Mouse (Mus musculus): ENCODE measurements around the gene Tefm. TPM values are rescaled to one million over a fixed set of nuclear protein-coding genes. Genes with fewer than 3 reads are reported as not detected.
A peak's percentile ranks its signal among the peaks of the same experiment; 100 is the strongest.

The Tefm gene
- polyA plus RNA-seq, 1 experiment from 2014 or later: 22.0 TPM

GRCm38 (mm10) chr11:80163362-80164116 is 21.6 kb upstream of the Tefm start:
- H3K9me3 ChIP-seq (ENCODE audit: control insufficient read depth, low read length): no peaks in the 10 kb centered on the region
- no peak overlapping the region for H3K4me3 ChIP-seq (ENCODE audit: low read length)
- ATAC-seq: no peak
- no peak overlapping the region for H3K4me2 ChIP-seq (ENCODE audit: low read length)
- H3K27me3 ChIP-seq (replicated peaks; ENCODE audit: control insufficient read depth, insufficient read depth, low read length): peaks cover 2% of the 10 kb centered on the region; the same call in 1 of the 2 replicates
- no peak overlapping the region for H3K9ac ChIP-seq (ENCODE audit: low read depth, low read length)
- H3K36me3 ChIP-seq (ENCODE audit: control insufficient read depth, insufficient read depth, low read length): no peaks in the 10 kb centered on the region
- no peak overlapping the region for H3K27ac ChIP-seq (ENCODE audit: low read depth, low read length)
- H3K4me1 ChIP-seq (ENCODE audit: control insufficient read depth, insufficient read depth, low read depth, low read length): no peaks in the 10 kb centered on the region
- 79% methylated on average over 7 of the region's 7 CpGs for WGBS

GRCm38 (mm10) chr11:80161041-80161440 is 19.1 kb upstream of the Tefm start:
- Histone ChIP-seq H3K36me3 (ENCODE audit: control insufficient read depth, insufficient read depth, low read length) (no peaks in the 10 kb centered on the region), H3K4me2 (ENCODE audit: low read length) (no peak overlapping the region), H3K27me3 (replicated peaks; ENCODE audit: control insufficient read depth, insufficient read depth, low read length) (peaks cover 2% of the 10 kb centered on the region; the same call in 1 of the 2 replicates), H3K4me1 (ENCODE audit: control insufficient read depth, insufficient read depth, low read depth, low read length) (no peaks in the 10 kb centered on the region), H3K4me3 (ENCODE audit: low read length) (no peak overlapping the region), H3K9ac (ENCODE audit: low read depth, low read length) (no peak overlapping the region), H3K9me3 (ENCODE audit: control insufficient read depth, low read length) (no peaks in the 10 kb centered on the region), H3K27ac (ENCODE audit: low read depth, low read length) (no peak overlapping the region)
- ATAC-seq: no peak
- WGBS: 90% methylated on average over 4 of the region's 4 CpGs

DNA sequence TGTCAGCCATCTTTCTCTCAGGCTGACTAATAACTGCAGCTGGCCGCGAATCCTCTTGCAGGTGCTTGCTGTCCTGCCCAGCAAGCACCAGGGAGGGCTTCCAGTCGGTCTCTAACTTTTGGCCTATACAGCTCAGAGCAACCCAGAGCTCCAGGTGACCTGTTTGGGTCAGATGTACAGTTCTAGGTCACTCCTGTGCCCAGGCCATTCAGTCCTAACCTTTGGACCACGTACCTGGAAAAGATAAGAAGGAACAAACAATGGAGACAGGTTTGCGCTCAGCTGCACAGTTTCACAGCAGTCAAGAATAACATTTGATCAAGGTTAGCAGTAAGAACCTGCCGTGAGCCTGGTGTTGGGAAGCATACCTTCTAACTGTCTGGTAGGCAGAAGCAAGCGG is 17.0 kb upstream of the Tefm start:
- Histone ChIP-seq H3K4me1 (ENCODE audit: control insufficient read depth, insufficient read depth, low read depth, low read length) (peaks cover 4% of the 10 kb centered on the region; the same call in 1 of the 2 replicates), H3K9me3 (ENCODE audit: control insufficient read depth, low read length) (no peaks in the 10 kb centered on the region; the same call in 1 of the 2 replicates), H3K27me3 (replicated peaks; ENCODE audit: control insufficient read depth, insufficient read depth, low read length) (peaks cover 18% of the 10 kb centered on the region), H3K27ac (ENCODE audit: low read depth, low read length) (no peak overlapping the region), H3K4me2 (ENCODE audit: low read length) (no peak overlapping the region), H3K9ac (ENCODE audit: low read depth, low read length) (no peak overlapping the region), H3K4me3 (ENCODE audit: low read length) (no peak overlapping the region), H3K36me3 (ENCODE audit: control insufficient read depth, insufficient read depth, low read length) (no peaks in the 10 kb centered on the region)
- 90% methylated on average over 7 of the region's 7 CpGs for WGBS
- no peak for ATAC-seq

DNA sequence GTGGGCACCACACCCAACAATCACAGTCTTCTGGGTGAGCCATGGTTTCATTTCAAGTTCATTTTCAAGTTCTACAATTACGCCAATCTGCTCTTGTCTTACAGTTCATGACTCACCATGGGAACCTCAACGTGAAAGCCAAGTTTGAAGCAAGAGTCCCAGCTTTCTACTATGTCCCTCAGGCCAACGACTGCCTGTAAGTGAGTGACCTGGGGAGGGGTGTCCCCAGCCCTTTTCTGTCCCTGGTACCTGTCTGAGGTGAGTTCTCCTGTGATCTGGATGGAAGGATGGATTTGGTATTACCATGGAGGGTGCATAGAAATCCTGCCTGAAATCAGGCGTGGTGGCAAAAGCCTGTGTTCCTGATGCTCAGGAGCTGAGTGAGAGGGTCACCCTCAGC is 14.9 kb upstream of the Tefm start:
- WGBS: 85% methylated on average over 4 of the region's 4 CpGs
- Histone ChIP-seq H3K36me3 (ENCODE audit: control insufficient read depth, insufficient read depth, low read length) (no peaks in the 10 kb centered on the region), H3K9me3 (ENCODE audit: control insufficient read depth, low read length) (no peaks in the 10 kb centered on the region; the same call in 1 of the 2 replicates), H3K27me3 (replicated peaks; ENCODE audit: control insufficient read depth, insufficient read depth, low read length) (peaks cover 24% of the 10 kb centered on the region), H3K27ac (ENCODE audit: low read depth, low read length) (no peak overlapping the region), H3K4me1 (ENCODE audit: control insufficient read depth, insufficient read depth, low read depth, low read length) (peaks cover 5% of the 10 kb centered on the region; the same call in 1 of the 2 replicates), H3K4me2 (ENCODE audit: low read length) (no peak overlapping the region), H3K9ac (ENCODE audit: low read depth, low read length) (no peak overlapping the region), H3K4me3 (ENCODE audit: low read length) (no peak overlapping the region)
- no peak for ATAC-seq

DNA sequence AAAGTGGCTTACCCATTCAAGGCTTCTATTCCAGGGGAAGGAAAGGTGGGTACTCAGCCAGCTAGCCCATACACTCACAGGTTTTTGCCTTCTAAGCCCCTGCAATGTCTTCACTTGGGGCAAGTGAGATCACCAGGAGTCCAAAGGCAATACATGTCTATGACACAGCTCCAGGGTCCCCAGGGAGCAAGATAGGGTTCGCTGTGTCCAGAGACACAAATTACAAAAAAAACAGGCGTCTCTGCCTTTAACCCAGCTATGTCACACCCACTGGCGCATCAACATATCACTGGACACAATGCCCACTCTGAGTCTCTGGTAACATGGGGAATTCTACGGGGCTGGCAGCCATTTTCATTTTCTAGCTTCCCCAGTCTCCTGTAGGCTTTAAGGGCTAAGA is 14.0 kb upstream of the Tefm start:
- H3K27ac ChIP-seq (ENCODE audit: low read depth, low read length): no peak overlapping the region
- H3K9me3 ChIP-seq (ENCODE audit: control insufficient read depth, low read length): no peaks in the 10 kb centered on the region; the same call in 1 of the 2 replicates
- H3K36me3 ChIP-seq (ENCODE audit: control insufficient read depth, insufficient read depth, low read length): no peaks in the 10 kb centered on the region
- peaks cover 24% of the 10 kb centered on the region for H3K27me3 ChIP-seq (replicated peaks; ENCODE audit: control insufficient read depth, insufficient read depth, low read length)
- H3K4me1 ChIP-seq (ENCODE audit: control insufficient read depth, insufficient read depth, low read depth, low read length): peaks cover 5% of the 10 kb centered on the region; the same call in 1 of the 2 replicates
- no peak overlapping the region for H3K9ac ChIP-seq (ENCODE audit: low read depth, low read length)
- no peak for ATAC-seq
- WGBS: 90% methylated on average over 4 of the region's 4 CpGs
- H3K4me2 ChIP-seq (ENCODE audit: low read length): no peak overlapping the region
- H3K4me3 ChIP-seq (ENCODE audit: low read length): no peak overlapping the region

GRCm38 (mm10) chr11:80155541-80155940 is 13.6 kb upstream of the Tefm start:
- H3K4me3 ChIP-seq (ENCODE audit: low read length): no peak overlapping the region
- peaks cover 5% of the 10 kb centered on the region; the same call in 1 of the 2 replicates for H3K4me1 ChIP-seq (ENCODE audit: control insufficient read depth, insufficient read depth, low read depth, low read length)
- no peaks in the 10 kb centered on the region; the same call in 1 of the 2 replicates for H3K9me3 ChIP-seq (ENCODE audit: control insufficient read depth, low read length)
- WGBS: 83% methylated on average over 8 of the region's 8 CpGs
- H3K4me2 ChIP-seq (ENCODE audit: low read length): no peak overlapping the region
- no peak for ATAC-seq
- no peak overlapping the region for H3K9ac ChIP-seq (ENCODE audit: low read depth, low read length)
- H3K36me3 ChIP-seq (ENCODE audit: control insufficient read depth, insufficient read depth, low read length): no peaks in the 10 kb centered on the region
- H3K27ac ChIP-seq (ENCODE audit: low read depth, low read length): no peak overlapping the region
- H3K27me3 ChIP-seq (replicated peaks; ENCODE audit: control insufficient read depth, insufficient read depth, low read length): peaks cover 24% of the 10 kb centered on the region

DNA sequence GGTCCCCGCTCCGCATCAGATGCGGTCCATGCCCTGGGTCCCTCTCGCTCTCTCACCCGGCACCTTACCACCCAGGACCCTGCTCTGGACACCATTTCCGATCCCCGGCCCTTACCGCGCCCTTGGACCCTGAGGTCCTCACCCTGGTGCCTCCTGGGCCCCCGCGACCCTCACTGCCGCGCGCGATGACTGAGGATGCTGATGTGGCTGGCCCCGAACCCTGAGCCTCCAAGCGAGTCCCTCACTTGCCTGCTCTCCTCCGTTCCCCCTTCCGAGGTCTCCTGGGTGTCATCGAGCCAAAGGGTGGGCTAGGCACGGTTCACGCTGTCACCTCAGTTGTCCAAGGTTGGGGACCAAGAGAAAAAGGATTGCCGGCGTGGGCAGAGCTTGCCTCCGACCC is 12.5 kb upstream of the Tefm start:
- Histone ChIP-seq H3K9me3 (ENCODE audit: control insufficient read depth, low read length) (no peaks in the 10 kb centered on the region; the same call in 1 of the 2 replicates), H3K4me2 (ENCODE audit: low read length) (peak overlapping the region; percentile 75), H3K4me3 (ENCODE audit: low read length) (peak overlapping the region; percentile 55), H3K9ac (ENCODE audit: low read depth, low read length) (peak overlapping the region; percentile 60), H3K36me3 (ENCODE audit: control insufficient read depth, insufficient read depth, low read length) (no peaks in the 10 kb centered on the region), H3K27ac (ENCODE audit: low read depth, low read length) (no peak overlapping the region), H3K4me1 (ENCODE audit: control insufficient read depth, insufficient read depth, low read depth, low read length) (peaks cover 5% of the 10 kb centered on the region; the same call in 1 of the 2 replicates), H3K27me3 (replicated peaks; ENCODE audit: control insufficient read depth, insufficient read depth, low read length) (peaks cover 24% of the 10 kb centered on the region)
- no peak for ATAC-seq
- 24% methylated on average over 24 of the region's 25 CpGs for WGBS

DNA sequence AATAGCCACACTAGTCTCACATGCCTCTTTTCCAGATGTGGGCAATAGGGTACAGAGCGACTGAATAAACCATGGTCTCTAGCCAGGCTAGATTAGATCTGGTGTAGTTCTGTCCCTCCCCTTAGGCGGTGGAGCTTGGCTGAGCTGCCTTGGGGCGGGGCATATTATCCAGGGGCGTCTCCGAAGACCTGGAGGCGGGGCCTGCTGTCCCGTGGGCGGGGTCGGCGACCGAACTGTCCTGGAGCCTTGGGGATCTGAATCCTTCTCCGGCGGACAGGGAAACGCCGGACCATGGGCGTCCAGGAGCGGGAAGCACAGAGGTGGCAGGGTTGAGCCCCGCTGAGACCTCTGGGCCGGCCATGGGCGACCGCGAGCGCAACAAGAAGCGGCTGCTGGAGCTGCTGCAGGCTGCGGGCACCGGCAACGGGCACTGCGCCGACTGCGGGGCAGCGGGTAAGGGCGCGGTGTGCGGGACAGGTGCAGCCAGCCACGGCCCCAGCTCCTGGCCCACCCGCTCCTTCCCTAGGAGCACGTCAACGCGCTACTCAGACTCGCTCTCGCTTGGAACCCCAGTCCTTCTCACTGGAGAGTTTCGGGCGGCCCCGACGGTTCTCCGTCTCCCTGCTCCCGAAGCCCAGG is 12.0 kb upstream of the Tefm start, which contains the start of gene Adap2:
Gene Adap2, plus strand, starts transcription at position 249 of the 639 bp plus-strand sequence.
- Histone ChIP-seq H3K27ac (ENCODE audit: low read depth, low read length) (no peak within 1 kb of the TSS), H3K9ac (ENCODE audit: low read depth, low read length) (peak within 1 kb of the TSS; percentile 60), H3K4me3 (ENCODE audit: low read length) (peak within 1 kb of the TSS; percentile 55), H3K36me3 (ENCODE audit: control insufficient read depth, insufficient read depth, low read length) (no peaks in the 10 kb centered on the region), H3K9me3 (ENCODE audit: control insufficient read depth, low read length) (no peaks in the 10 kb centered on the region; the same call in 1 of the 2 replicates), H3K27me3 (replicated peaks; ENCODE audit: control insufficient read depth, insufficient read depth, low read length) (peaks cover 23% of the 10 kb centered on the region), H3K4me2 (ENCODE audit: low read length) (peak within 1 kb of the TSS; percentile 75), H3K4me1 (ENCODE audit: control insufficient read depth, insufficient read depth, low read depth, low read length) (peaks cover 5% of the 10 kb centered on the region; the same call in 1 of the 2 replicates)
- WGBS: 2% methylated on average over 30 of the region's 47 CpGs
- ATAC-seq: peak; percentile 68

DNA sequence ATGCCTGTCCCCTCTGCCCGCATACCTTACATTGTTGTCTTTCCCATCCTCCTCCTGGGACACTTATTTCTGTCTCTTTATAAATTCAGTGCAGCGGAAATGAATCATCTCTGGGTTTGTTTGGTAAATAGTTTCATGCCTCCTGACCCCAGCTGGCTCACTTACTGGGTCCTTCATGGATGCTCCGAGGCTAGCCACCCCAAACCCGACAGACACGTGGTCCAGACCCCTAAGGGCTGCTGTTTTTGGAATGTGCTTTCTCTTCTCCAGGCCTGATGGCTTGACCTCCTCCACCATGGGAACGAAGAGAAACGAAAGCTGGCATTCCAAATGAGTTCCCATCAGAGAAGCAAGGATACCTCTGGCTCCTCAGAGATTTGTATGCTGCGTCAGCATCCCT is 10.4 kb upstream of the Tefm start:
- Histone ChIP-seq H3K4me1 (ENCODE audit: control insufficient read depth, insufficient read depth, low read depth, low read length) (peaks cover 5% of the 10 kb centered on the region; the same call in 1 of the 2 replicates), H3K27ac (ENCODE audit: low read depth, low read length) (no peak overlapping the region), H3K4me3 (ENCODE audit: low read length) (no peak overlapping the region), H3K9ac (ENCODE audit: low read depth, low read length) (no peak overlapping the region), H3K27me3 (replicated peaks; ENCODE audit: control insufficient read depth, insufficient read depth, low read length) (peaks cover 22% of the 10 kb centered on the region), H3K4me2 (ENCODE audit: low read length) (no peak overlapping the region), H3K9me3 (ENCODE audit: control insufficient read depth, low read length) (no peaks in the 10 kb centered on the region; the same call in 1 of the 2 replicates), H3K36me3 (ENCODE audit: control insufficient read depth, insufficient read depth, low read length) (no peaks in the 10 kb centered on the region)
- WGBS: 79% methylated on average over 8 of the region's 8 CpGs
- no peak for ATAC-seq
